Mouse (Mus musculus): ENCODE results near the gene Mfsd2b.

DNA sequence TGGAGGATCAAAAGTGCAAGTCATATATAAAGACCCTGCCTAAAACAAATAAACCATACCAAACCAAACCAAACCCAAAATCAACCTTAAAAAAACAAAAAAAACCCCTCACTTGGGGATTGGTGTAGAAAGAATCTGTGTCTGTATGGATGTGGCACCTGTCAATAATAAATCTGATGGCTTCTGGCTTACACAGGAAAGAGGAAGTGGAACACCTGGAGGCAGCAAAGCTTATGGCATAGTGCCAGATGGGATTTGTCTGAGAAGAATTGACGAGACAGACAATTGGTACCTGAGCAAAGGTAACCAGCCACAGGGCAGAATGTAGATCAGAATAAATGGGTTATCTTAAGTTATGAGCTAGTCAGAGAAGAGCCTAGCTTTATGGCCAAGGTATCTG, 10.9 kb upstream of the Mfsd2b start:
- no peak for TF ChIP-seq CTCF (conservative IDR thresholded peaks at IDR 0.05; ENCODE audit: insufficient read depth, insufficient read length, low read depth, low read length)
- TF ChIP-seq POLR2A (IDR thresholded peaks at IDR 0.05; ENCODE audit: low read depth, low read length): no peak

Measured in kidney, adult 2 months (tissue).